Mouse (Mus musculus): ENCODE data around the gene Padi1.

The Padi1 gene

DNA sequence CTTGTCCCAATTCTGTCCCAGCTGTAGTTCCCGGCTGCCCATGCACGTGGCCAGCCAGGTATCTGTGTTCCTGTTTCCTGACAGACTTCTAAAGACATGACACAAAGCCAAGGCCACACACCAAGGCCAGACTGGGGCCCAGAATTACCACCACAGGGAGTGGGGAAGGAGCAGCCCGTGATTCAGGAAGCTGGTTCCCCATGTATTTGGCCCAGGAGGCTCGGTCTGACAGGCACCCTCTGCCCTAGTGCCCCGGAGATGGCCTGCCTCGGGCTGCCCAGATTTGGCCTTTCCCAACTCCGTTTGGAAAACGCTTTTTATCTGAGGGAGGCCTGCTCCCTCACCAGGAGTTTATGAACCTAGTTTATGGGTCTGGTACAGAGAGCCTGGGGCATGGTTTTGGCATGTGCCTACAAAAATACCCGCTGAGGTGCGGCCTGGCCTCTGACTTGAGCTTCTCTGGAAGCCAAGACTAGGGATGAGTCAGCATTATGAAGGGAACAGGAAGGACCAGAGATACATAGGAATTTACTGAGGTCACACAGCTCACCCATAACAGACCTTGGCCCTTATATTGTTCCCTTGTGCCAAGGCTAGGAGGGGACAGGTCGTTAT is 16.6 kb upstream of the Padi1 start:
- no peak for DNase-seq (ENCODE audit: low read depth)

DNA sequence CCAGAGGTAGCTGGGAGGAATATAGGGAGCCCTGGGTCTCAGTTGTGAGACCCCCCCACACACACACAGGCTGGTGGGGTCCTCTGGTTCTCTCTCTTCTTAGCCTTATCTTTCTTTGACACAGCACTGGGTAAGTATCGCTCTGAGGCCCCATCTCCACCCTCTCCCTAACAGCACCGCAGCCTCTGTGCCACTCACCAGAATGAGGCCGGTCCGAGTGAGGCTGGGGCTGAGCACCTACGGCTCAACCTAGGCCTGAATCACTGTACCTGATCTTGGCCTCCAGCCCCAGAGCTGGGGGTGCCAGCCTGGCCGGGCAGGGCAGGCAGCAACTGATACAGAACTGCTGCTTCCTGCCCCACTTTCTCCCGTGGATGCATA is 15.2 kb upstream of the Padi1 start:
- no peak for DNase-seq (ENCODE audit: low read depth)

GRCm38 (mm10) chr4:140860125-140860766 is 14.7 kb upstream of the Padi1 start:
- no peak for DNase-seq (ENCODE audit: low read depth)

GRCm38 (mm10) chr4:140859291-140859690 is 13.7 kb upstream of the Padi1 start:
- DNase-seq (ENCODE audit: low read depth), result no peak

- no peak for DNase-seq (ENCODE audit: low read depth)
Measured at GRCm38 (mm10) chr4:140857813-140858212, 12.2 kb upstream of the Padi1 start.

DNA sequence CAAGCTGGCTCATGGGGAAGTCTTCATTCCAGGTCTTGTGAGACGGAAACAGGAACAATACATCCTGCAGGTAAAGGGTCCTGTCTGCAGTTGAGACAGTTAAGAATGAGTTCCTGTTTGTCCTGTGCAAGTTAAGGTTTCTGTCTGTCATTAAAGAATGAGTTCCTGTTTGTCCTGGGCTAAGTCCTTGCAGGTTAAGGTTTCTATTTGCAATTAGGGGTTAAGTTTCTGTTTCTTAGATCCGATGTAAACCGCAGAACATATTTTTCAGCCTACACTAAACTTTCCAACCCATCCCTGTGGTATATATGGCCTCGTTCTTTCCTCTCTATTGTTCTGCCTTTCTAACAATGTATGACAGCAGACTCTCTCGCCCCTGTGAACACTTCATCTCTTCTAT is 11.5 kb upstream of the Padi1 start:
- DNase-seq (ENCODE audit: low read depth), result no peak

GRCm38 (mm10) chr4:140855151-140855550 is 9.6 kb upstream of the Padi1 start:
- no peak for DNase-seq (ENCODE audit: low read depth)

GRCm38 (mm10) chr4:140854455-140854864 is 8.9 kb upstream of the Padi1 start:
- no peak for DNase-seq (ENCODE audit: low read depth)

DNA sequence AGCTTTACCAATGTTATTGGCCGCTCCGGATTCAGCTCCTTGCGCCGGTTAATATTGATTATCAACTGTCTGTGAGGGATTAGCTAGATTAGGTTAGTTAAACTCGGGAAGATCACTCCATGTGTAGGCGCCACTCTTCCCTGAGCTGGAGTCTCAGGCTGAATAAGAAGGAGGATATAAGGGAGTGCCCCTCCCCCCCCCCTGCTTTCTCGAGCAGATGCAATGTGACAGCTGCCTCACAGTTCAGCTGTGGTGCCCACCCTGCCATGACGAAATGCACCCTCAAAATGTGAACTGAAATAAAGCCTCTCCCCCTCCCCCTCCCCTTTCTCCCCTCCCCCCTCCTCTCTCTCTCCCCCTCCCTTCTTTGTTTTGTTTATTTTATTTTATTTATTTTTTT is 8.0 kb upstream of the Padi1 start:
- DNase-seq (ENCODE audit: low read depth), result no peak

DNA sequence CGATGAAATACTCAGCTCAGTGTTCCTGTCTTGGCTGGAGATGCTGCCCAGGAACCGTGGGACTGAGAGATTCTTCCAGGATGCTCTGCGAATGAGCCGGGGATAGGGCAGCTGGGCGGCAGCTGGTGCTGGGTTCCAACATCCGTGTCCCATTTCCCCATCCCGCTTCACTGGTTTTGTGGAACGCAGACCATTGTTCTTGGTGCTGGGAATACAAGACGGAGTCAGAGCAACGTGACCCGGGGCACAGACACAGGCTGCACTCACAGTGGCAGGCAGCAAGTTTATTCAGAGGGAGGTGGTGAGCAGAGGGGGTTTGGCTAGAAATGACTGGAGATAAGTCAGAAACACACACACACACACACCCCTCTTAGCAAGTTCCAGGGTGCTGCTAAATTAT is 3.7 kb upstream of the Padi1 start:
- no peak for DNase-seq (ENCODE audit: low read depth)

DNA sequence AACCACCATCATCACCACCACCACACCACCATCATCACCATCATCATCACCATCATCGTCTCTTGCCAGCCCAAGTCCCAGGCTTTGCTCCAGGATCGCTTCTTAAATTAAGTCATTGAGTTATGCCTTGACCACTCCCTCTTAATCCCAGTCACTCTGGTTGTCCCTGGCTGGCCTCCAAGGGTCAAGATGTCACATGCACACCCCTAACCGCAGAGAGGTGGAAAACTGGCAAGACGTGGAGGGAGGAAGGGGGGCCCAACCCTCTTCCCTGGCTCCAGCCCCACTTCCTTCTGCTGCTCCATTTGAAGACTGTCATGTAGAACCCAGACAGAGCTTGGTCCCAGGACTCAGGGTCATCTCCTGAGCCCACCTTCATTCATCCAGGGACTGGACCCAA is 587 bp downstream of the Padi1 start:
- DNase-seq (ENCODE audit: low read depth), result no peak

DNA sequence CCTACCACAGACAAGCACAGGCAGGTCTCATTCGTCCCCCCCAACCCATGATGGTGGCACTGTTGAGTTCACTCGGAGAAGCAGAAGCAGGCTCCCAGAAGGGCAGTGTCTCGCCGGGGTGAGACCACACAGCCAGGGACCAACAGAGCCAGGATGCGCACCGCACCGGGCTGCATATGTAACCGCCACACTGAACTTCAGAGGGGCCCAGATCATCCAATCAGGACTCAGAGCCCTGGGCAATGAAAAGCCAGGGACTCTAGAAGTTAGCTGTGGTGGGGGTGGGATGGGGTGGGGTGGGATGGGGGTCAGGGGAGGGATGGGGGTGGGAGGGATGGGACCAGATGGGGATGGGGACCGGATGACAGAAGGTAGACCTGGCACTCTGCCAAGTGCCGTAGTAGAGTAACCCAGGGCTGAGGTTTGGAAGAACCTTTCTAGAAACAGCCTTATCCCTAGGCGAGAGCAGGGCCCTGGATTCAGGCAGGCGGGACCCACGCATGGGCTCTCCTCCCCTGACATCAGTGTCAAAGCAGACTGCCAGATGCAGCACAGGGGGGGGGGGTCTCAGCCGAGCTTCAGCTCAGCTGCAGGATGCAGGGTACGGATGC is 1.8 kb downstream of the Padi1 start:
- no peak for DNase-seq (ENCODE audit: low read depth)

- DNase-seq (ENCODE audit: low read depth), result no peak
Measured at GRCm38 (mm10) chr4:140842909-140843308, 2.7 kb downstream of the Padi1 start.

DNA sequence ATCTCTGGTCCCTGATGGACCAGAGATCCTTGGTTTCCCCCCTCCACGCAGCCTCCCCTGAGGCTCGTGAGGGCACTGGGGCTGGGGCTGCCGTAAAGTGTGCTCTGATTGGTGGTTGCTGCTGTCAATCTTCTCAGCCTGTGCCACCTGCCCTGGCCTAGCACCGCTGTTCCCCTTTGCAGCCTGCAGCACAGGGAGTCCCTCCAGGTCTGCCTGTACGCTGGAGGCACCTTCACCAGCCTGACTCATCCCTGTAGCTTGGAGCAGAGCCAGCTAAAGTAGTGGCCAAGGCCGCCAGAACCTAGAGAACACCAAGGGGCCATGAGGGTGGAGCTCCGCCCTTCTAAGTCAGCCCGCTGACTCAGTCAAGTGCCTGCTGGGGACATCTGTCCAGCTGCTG is 7.7 kb downstream of the Padi1 start:
- no peak for DNase-seq (ENCODE audit: low read depth)

- DNase-seq (ENCODE audit: low read depth), result no peak
Measured at GRCm38 (mm10) chr4:140836208-140836866, 9.2 kb downstream of the Padi1 start.

DNA sequence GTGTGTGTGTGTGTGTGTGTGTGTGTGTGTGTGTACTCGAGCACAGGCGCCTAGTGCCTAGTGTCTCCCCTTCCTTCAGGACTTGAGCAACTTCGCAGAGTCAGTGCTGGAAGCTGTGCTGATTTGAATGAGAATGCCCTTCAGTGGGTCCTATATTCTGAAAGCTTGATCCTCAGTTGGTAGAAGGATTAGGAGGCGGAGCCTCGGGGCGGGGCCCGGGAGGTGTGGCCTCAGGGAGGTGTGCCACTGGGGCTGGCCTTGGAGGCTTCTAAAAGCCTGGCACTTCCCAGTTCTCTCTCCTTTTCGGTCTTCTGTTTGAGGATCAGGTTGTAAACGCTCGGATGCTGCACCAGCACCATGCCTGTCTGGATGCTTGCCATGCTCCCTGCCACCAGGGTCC is 9.9 kb downstream of the Padi1 start:
- DNase-seq (ENCODE audit: low read depth), result no peak

DNA sequence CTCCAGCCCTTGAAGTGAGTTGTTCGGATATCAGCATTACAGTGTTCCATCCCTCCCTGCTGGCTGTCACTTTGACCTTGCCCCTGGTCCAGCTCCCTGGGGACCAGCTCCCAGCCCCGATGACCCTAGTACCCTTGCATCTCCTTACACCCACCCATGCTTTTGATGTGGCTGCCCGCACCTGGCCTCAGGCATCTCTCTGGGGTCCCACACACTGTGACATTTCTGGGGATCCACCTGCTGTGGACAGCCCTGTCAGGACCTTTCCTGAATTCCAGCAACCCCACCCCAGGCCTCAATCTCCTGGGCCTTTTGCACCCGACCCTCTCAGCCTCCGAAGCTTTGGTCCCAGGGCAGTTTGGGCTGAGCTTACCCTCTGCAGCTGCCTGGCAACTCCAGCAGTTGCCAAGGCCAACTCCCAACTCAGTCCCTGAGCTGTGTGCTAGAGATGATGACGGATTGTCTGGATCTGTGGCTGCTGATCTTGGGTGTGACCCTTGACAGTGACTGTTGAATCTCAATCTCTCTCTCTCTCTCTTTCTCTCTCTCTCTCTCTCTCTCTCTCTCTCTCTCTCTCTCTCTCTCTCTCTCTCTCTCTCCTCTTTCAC is 11.1 kb downstream of the Padi1 start:
- DNase-seq (ENCODE audit: low read depth), result no peak

DNA sequence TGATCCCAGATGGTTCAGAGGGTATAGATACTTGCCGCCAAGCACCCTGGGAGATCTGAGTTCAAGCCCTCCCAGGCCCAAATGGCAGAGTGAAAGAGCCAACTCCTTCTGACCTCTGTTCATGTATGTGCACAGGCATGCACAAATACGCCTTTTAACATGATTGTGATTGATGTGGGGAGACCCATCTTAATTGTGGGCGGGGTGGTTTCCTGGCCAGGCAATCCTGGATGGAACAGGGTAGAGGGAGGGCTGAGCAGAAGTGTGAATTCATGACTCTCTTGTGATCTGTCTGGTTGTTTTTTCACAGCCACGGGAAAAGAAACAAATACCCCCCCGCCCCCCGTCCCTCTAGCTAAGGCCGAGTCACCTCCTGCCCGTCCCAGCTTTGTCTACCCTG is 12.8 kb downstream of the Padi1 start:
- no peak for DNase-seq (ENCODE audit: low read depth)

DNA sequence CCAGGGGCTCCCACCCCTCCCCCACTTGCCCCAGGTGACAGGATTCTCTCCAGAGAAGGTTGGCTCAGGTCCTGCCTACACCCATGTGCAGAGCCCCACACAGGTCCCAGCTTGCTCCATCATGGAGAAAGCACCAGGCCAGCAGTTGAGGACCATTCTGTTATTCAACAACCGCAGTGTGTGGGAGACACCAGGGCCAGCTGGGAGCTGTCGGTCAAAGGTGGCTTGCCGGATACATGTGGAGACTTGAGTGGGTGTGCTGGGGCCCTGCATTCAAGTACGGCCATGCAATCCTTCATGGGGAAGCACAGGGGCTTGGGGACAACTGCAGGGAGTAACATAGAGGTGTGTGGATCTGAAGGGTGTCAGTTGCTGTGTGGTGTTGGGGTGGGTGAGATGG is 13.8 kb downstream of the Padi1 start:
- DNase-seq (ENCODE audit: low read depth), result no peak

GRCm38 (mm10) chr4:140827237-140827636 is 18.3 kb downstream of the Padi1 start:
- DNase-seq (ENCODE audit: low read depth), result no peak

GRCm38 (mm10) chr4:140825942-140826341 is 19.6 kb downstream of the Padi1 start:
- DNase-seq (ENCODE audit: low read depth), result no peak

DNA sequence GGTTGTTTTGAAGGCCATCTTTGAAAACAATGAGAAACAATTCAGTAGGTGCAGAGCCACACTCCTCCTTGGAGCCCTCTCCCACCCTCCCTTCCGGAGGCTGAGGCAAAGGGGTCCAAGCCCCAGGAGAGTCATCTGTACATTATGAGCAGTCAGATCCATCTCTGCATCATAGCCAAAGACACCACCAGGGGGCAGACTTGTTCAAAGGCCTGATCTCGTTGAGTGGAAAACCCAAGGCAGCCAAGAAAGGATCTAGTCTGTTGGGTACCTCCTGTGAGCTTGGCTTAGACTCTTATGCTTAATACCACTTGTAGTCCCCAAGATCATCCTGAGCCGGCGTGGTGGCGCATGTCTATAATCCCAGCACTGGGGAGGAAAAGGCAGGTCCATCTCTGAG is 23.6 kb downstream of the Padi1 start:
- peak; percentile 50 for DNase-seq (ENCODE audit: low read depth)

DNA sequence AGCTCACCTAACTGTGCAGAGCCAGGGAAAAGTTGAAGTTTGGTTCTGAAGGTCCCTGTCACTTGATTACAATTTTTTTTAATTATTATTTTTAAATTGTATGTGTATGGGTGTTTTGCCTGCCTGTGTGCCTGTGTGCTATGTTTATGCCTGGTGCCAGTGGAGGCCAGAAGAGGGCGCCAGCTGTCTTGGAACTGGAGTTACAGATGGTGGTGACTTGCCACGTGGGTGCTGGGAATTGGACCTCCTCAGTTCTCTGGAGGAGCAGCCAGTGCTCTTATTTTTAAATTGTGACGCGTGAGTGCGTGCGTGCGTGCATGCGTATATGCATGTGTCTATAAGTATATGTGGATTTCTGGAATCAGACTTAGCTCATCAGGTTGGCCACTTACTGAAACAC is 28.2 kb downstream of the Padi1 start:
- DNase-seq (ENCODE audit: low read depth), result no peak

Data from c-Kit-positive CD71-negative TER-119-negative erythroid progenitor cells, embryonic 14.5 days (primary cell).